Mouse (Mus musculus): ENCODE data around the gene Mrpl4.

DNA sequence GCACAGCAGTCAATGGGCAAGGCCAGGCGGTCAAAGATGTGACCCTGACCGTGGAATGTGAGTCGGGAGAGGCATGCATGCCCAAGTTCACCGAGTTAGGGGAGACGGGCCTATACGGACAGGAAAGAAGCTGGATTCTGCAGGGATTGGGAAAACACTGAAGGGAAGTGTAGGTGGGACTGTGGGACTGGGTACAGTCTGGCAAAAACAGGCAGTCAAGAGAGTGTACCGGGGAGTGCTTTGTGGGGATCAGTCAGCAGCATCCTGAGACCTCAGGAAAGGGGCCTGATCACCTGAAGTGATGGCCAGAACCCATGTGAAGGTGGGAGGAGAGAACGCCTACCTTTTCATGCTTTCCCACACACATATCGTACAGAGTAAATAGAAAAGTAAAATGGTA is 33.0 kb downstream of the Mrpl4 start:
- TF ChIP-seq HCFC1 (IDR thresholded peaks at IDR 0.05; ENCODE audit: borderline replicate concordance, insufficient read depth, low read length) (no peak), CHD2 (IDR thresholded peaks at IDR 0.05; ENCODE audit: low read depth, low read length) (no peak)

Data from ES-E14 (cell line).